Comparison of ENCODE assay signal across 26 mouse cellular contexts in the genomic region with DNA sequence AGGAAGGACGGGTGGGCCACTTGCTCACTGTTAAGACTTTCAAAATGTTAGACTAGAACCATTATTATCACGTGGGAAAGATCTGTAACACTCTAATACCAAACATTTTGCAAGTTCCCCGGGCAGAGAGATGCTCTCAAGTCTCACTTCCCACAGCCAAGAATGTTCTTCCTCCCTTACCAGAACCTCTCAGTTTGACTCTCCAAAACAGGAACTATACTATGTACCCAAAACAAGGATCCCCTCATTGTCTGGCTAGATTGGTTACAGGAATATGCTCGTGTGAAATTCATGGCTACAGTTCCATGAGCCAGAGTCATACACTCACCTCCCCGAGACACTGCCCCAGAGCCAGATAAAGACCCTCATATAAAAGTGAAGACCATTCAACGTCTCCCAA. TPM values are rescaled to one million over a fixed set of nuclear protein-coding genes. Genes with fewer than 3 reads are reported as not detected.
DNase-seq lines count a peak whose midpoint lies in the region; ATAC-seq and TF ChIP-seq lines count a peak whose summit lies in the region.
"Had no signal": no experiment of that assay in that cellular context is flagged by ENCODE, and none has a peak within 500 bp of the region (broad histone marks: within the 10 kb centered on the region; RNA-seq: fewer than 3 reads in every experiment).

No protein-coding gene starts in this region.

- H3K4me3 ChIP-seq in limb, embryonic 15.5 days, result no peak overlapping the region
- H3K4me3 ChIP-seq in limb, embryonic 10.5 days, result no peak overlapping the region
- no peak overlapping the region for H3K4me3 ChIP-seq in MEL (ENCODE audit: control insufficient read depth in 1 of 2, insufficient read depth in 1 of 2, low read depth in 2 of 2, low read length in 2 of 2)
- H3K4me3 ChIP-seq: embryonic facial prominence, embryonic 13.5 days; erythroblast, embryonic 14.5 days; forebrain, embryonic 12.5 days; heart, embryonic 15.5 days; hindbrain, embryonic 10.5 days; layer of hippocampus, adult 2 months; lung, embryonic 15.5 days; midbrain, embryonic 15.5 days had no signal

- no peak for DNase-seq in limb, embryonic 10.5 days (ENCODE audit: low spot score)
- DNase-seq in 416B (ENCODE audit: low read depth) (peak; percentile 49), MEL (ENCODE audit: low read depth, low spot score) (peak; percentile 32)
- no peak for DNase-seq in right cerebral cortex, postnatal 25 days
- no peak for DNase-seq in embryo, embryonic 10 days (ENCODE audit: low spot score)
- DNase-seq in heart, postnatal 25 days (ENCODE audit: low spot score), result no peak
- DNase-seq: adrenal gland, postnatal 14 days; cerebellum, adult 9-11 months; embryo, embryonic 11 days; gastrocnemius, postnatal 36 days; kidney, postnatal 25 days; right cerebral cortex, postnatal 4 days; thymus, postnatal 14 days had no signal

- peaks cover 14% of the 10 kb centered on the region; the same call in 1 of the 2 replicates for H3K36me3 ChIP-seq in limb, embryonic 15.5 days
- 0 out of 2 replicates have a peak, but pooled peaks cover 4% of the 10 kb centered on the region for H3K36me3 ChIP-seq in limb, embryonic 10.5 days
- H3K36me3 ChIP-seq in MEL (ENCODE audit: control insufficient read depth in 1 of 2, insufficient read depth in 2 of 2, low read length in 2 of 2), result no peaks in the 10 kb centered on the region
- H3K36me3 ChIP-seq: heart, embryonic 15.5 days; lung, embryonic 15.5 days; midbrain, embryonic 15.5 days had no signal

- no peak for ATAC-seq in limb, embryonic 15.5 days (ENCODE audit: insufficient number of reproducible peaks, low FRiP score, low TSS enrichment, low read depth)
- ATAC-seq in megakaryocyte progenitor cell, adult 5-6 weeks (replicated peaks; ENCODE audit: poor library complexity), result peak; percentile 79
- ATAC-seq: hindbrain, postnatal 0 days; intestine, embryonic 16.5 days; midbrain, embryonic 15.5 days had no signal

- peaks cover 4% of the 10 kb centered on the region for H3K4me1 ChIP-seq in limb, embryonic 15.5 days
- H3K4me1 ChIP-seq in limb, embryonic 10.5 days, result peaks cover 19% of the 10 kb centered on the region
- H3K4me1 ChIP-seq in MEL (ENCODE audit: control insufficient read depth in 1 of 2, insufficient read depth in 2 of 2, low read length in 2 of 2), result no peaks in the 10 kb centered on the region
- H3K4me1 ChIP-seq: forebrain, embryonic 12.5 days; hindbrain, embryonic 10.5 days; midbrain, embryonic 15.5 days had no signal

- WGBS in limb, embryonic 15.5 days, result 65% methylated on average over 6 of the region's 6 CpGs
- WGBS in limb, embryonic 10.5 days, result 87% methylated on average over 6 of the region's 6 CpGs

- no peak for TF ChIP-seq EP300 in MEL (IDR thresholded peaks at IDR 0.05; ENCODE audit: low read depth in 1 of 2, low read length in 2 of 2)

- H3K9me3 ChIP-seq in limb, embryonic 15.5 days, result no peaks in the 10 kb centered on the region
- H3K9me3 ChIP-seq in limb, embryonic 10.5 days (replicated peaks), result no peaks in the 10 kb centered on the region
- H3K9me3 ChIP-seq in MEL (replicated peaks; ENCODE audit: insufficient read depth, low read length), result no peaks in the 10 kb centered on the region
- H3K9me3 ChIP-seq: embryonic facial prominence, embryonic 13.5 days; forebrain, embryonic 12.5 days; heart, embryonic 15.5 days; hindbrain, embryonic 10.5 days; lung, embryonic 15.5 days; midbrain, embryonic 15.5 days had no signal

- H3K4me2 ChIP-seq in limb, embryonic 15.5 days, result no peak overlapping the region
- H3K4me2 ChIP-seq: embryonic facial prominence, embryonic 13.5 days; forebrain, embryonic 12.5 days; heart, embryonic 15.5 days; lung, embryonic 15.5 days; midbrain, embryonic 15.5 days had no signal

- 0 out of 2 replicates have a peak overlapping the region, but pooled peaks have one; percentile 4 for H3K27ac ChIP-seq in limb, embryonic 15.5 days
- H3K27ac ChIP-seq in limb, embryonic 10.5 days, result no peak overlapping the region
- no peak overlapping the region for H3K27ac ChIP-seq in MEL (ENCODE audit: control insufficient read depth, low read depth, low read length)
- H3K27ac ChIP-seq: embryonic facial prominence, embryonic 13.5 days; forebrain, embryonic 12.5 days; heart, embryonic 15.5 days; hindbrain, embryonic 10.5 days; hindbrain, postnatal 0 days; layer of hippocampus, adult 2 months; liver, embryonic 14.5 days; lung, embryonic 15.5 days; midbrain, embryonic 15.5 days had no signal

- H3K27me3 ChIP-seq in limb, embryonic 15.5 days, result no peaks in the 10 kb centered on the region
- H3K27me3 ChIP-seq in limb, embryonic 10.5 days (ENCODE audit: low read depth, poor library complexity, severe bottlenecking), result no peaks in the 10 kb centered on the region
- no peaks in the 10 kb centered on the region for H3K27me3 ChIP-seq in MEL (ENCODE audit: control insufficient read depth in 1 of 2, insufficient read depth in 2 of 2, low read length in 2 of 2)
- H3K27me3 ChIP-seq: embryonic facial prominence, embryonic 13.5 days; forebrain, embryonic 12.5 days; heart, embryonic 15.5 days; lung, embryonic 15.5 days; midbrain, embryonic 15.5 days had no signal

- no peak overlapping the region for H3K9ac ChIP-seq in limb, embryonic 15.5 days
- H3K9ac ChIP-seq in MEL (ENCODE audit: control insufficient read depth, low read depth, low read length, poor library complexity, severe bottlenecking), result no peak overlapping the region
- H3K9ac ChIP-seq: embryonic facial prominence, embryonic 13.5 days; forebrain, embryonic 12.5 days; heart, embryonic 15.5 days; liver, embryonic 14.5 days; lung, embryonic 15.5 days; midbrain, embryonic 15.5 days had no signal

- TF ChIP-seq RAD21 in MEL (IDR thresholded peaks at IDR 0.05; ENCODE audit: low read depth, low read length), result no peak

- TF ChIP-seq POLR2A in MEL (IDR thresholded peaks at IDR 0.05; ENCODE audit: control insufficient read depth in 1 of 2, insufficient read depth in 1 of 2, low read depth in 1 of 2, low read length in 2 of 2, poor library complexity in 1 of 2), result no peak

- intact Hi-C loops in heart, postnatal 25 days (cut with DNase I), result no loop called here

- no peaks in the 10 kb centered on the region for H3K79me2 ChIP-seq in MEL (ENCODE audit: control insufficient read depth, insufficient read depth, low read length, poor library complexity)

- TF ChIP-seq CTCF in MEL (IDR thresholded peaks at IDR 0.05 in 2 of 3, conservative IDR thresholded peaks at IDR 0.05 in 1 of 3; ENCODE audit: control insufficient read depth in 1 of 3, insufficient read depth in 1 of 3, low read depth in 2 of 3, low read length in 3 of 3, poor library complexity in 1 of 3, severe bottlenecking in 1 of 3), result no peak

TF ChIP-seq in MEL, 35 proteins besides CTCF, POLR2A, EP300 and RAD21:
- TF ChIP-seq MEF2A (IDR thresholded peaks at IDR 0.05; ENCODE audit: extremely low read depth, insufficient replicate concordance, low read depth, low read length, poor library complexity, severe bottlenecking), result no peak
- no peak for TF ChIP-seq TBP (IDR thresholded peaks at IDR 0.05; ENCODE audit: low read depth, low read length)
- TF ChIP-seq POLR2AphosphoS5 (IDR thresholded peaks at IDR 0.05; ENCODE audit: borderline replicate concordance, low read depth, low read length), result no peak
- TF ChIP-seq NELFE (IDR thresholded peaks at IDR 0.05; ENCODE audit: low read depth, low read length), result no peak
- TF ChIP-seq ZNF384 (IDR thresholded peaks at IDR 0.05; ENCODE audit: low read depth, low read length), result no peak
- TF ChIP-seq CHD2 (IDR thresholded peaks at IDR 0.05; ENCODE audit: low read length), result no peak
- TF ChIP-seq MAX (IDR thresholded peaks at IDR 0.05; ENCODE audit: low read length), result no peak
- no peak for TF ChIP-seq JUND (IDR thresholded peaks at IDR 0.05; ENCODE audit: low read depth, low read length)
- TF ChIP-seq MXI1 (IDR thresholded peaks at IDR 0.05; ENCODE audit: low read depth, low read length), result no peak
- TF ChIP-seq RCOR1 (IDR thresholded peaks at IDR 0.05; ENCODE audit: low read depth, low read length), result no peak
- TF ChIP-seq CHD1 (IDR thresholded peaks at IDR 0.05; ENCODE audit: low read depth, low read length), result no peak
- TF ChIP-seq MAFK (IDR thresholded peaks at IDR 0.05; ENCODE audit: borderline replicate concordance, low read depth, low read length), result no peak
- TF ChIP-seq NRF1 (IDR thresholded peaks at IDR 0.05; ENCODE audit: insufficient read depth, low read depth, low read length, poor library complexity, severe bottlenecking), result no peak
TF ChIP-seq in MEL: peak in this region for 0.

RNA-seq across cellular contexts. Expression of a gene that starts 43.2 kb away (rescaled TPM):
- 10.9 and 11.5 TPM in 2 replicates for polyA plus RNA-seq in limb, embryonic 15.5 days (2015; fragmentation: Nextera tagmentation; extraction: Ambion mirVana)
- polyA plus RNA-seq in limb, embryonic 10.5 days (2016; fragmentation: Nextera tagmentation; extraction: Ambion mirVana), result 5.1 and 6.1 TPM in 2 replicates
- total RNA-seq in MEL (2012; rRNA removed), result 0.54 and 0.95 TPM in 2 replicates
- polyA plus RNA-seq in MEL (2012; ENCODE audit: insufficient read depth in 1 of 2, insufficient read length in 2 of 2, low read depth in 1 of 2, low replicate concordance in 2 of 2, missing spikeins in 1 of 2), result 1 to 10 TPM in 1 of 2 experiments, not detected in 1; 2.9 TPM
- total RNA-seq in megakaryocyte progenitor cell, adult 5-6 weeks (2015), result 8.9 and 10.5 TPM in 2 replicates
- total RNA-seq in megakaryocyte progenitor cell, adult 5-6 weeks (2017), result 1.5 and 1.6 TPM in 2 replicates
- total RNA-seq in heart, postnatal 25 days (2021), result 1 to 10 TPM; 6.9 to 7.4 TPM
- polyA plus RNA-seq: erythroblast, embryonic 14.5 days had no signal

Comparison
In these comparisons a context has a peak if more than half of its experiments do, and no peak if none do; other contexts are left out.
1. DNase-seq: peak in 416B (single experiment) and MEL (single experiment); none in limb, embryonic 10.5 days (single experiment), right cerebral cortex, postnatal 25 days (single experiment), embryo, embryonic 10 days (single experiment) and heart, postnatal 25 days (single experiment).